In genomic region chr15:96936705-96937346, GRCm38 (mm10) we compare ENCODE assay signal across 8 mouse cellular contexts.
A peak's percentile ranks its signal among the peaks of the same experiment; 100 is the strongest.
DNase-seq lines count a peak whose midpoint lies in the region; ATAC-seq and TF ChIP-seq lines count a peak whose summit lies in the region.

No protein-coding gene starts in this region.

- in situ Hi-C loops in ES-E14 (cut with MboI; ENCODE audit: low sequenced_read_pairs in 2 of 2, unreplicated experiment in 2 of 2) = loop anchor here (25.0 kb wide), 2 partner anchors 400 to 425 kb away; no protein-coding TSS in a partner anchor

- intact Hi-C loops in heart, postnatal 25 days (cut with DNase I) = loop anchor here (5.0 kb wide), 2 partner anchors 270 to 395 kb away; no protein-coding TSS in a partner anchor

- ATAC-seq in forebrain, embryonic 15.5 days (replicated peaks) = peak; percentile 95
- ATAC-seq in liver, postnatal 0 days = peak; percentile 92
- peak; percentile 78; the same call in 1 of the 2 replicates for ATAC-seq in neural tube, embryonic 15.5 days (ENCODE audit: low FRiP score)

- H3K36me3 ChIP-seq in ES-E14 (ENCODE audit: control insufficient read depth, insufficient read depth, low read length, poor library complexity, severe bottlenecking) = no peaks in the 10 kb centered on the region
- no peaks in the 10 kb centered on the region for H3K36me3 ChIP-seq in forebrain, embryonic 15.5 days
- no peaks in the 10 kb centered on the region for H3K36me3 ChIP-seq in liver, postnatal 0 days (replicated peaks; ENCODE audit: insufficient read depth, low read length)
- H3K36me3 ChIP-seq in neural tube, embryonic 15.5 days = no peaks in the 10 kb centered on the region

- no peak overlapping the region for H3K4me3 ChIP-seq in ES-E14 (ENCODE audit: insufficient read depth in 1 of 2, low read depth in 1 of 2, low read length in 2 of 2, poor library complexity in 1 of 2, severe bottlenecking in 1 of 2)
- peak overlapping the region; percentile 30 for H3K4me3 ChIP-seq in forebrain, embryonic 15.5 days
- H3K4me3 ChIP-seq in liver, postnatal 0 days (ENCODE audit: low read depth, low read length) = no peak overlapping the region
- peak overlapping the region; percentile 22; the same call in 1 of the 2 replicates for H3K4me3 ChIP-seq in neural tube, embryonic 15.5 days (replicated peaks)

- H3K4me1 ChIP-seq in ES-E14 (ENCODE audit: control insufficient read depth in 2 of 2, insufficient read depth in 2 of 2, low read length in 2 of 2, poor library complexity in 1 of 2) = no peaks in the 10 kb centered on the region
- H3K4me1 ChIP-seq in forebrain, embryonic 15.5 days = peaks cover 4% of the 10 kb centered on the region
- no peaks in the 10 kb centered on the region for H3K4me1 ChIP-seq in liver, postnatal 0 days (ENCODE audit: insufficient read depth)
- H3K4me1 ChIP-seq in neural tube, embryonic 15.5 days = 0 out of 2 replicates have a peak, but pooled peaks cover 7% of the 10 kb centered on the region

- no peak for TF ChIP-seq EP300 in liver, postnatal 0 days (IDR thresholded peaks at IDR 0.05; ENCODE audit: low read depth)

- no peak overlapping the region for H3K27ac ChIP-seq in ES-E14 (ENCODE audit: insufficient read depth, low read depth, low read length, poor library complexity, severe bottlenecking)
- no peak overlapping the region for H3K27ac ChIP-seq in forebrain, embryonic 15.5 days (replicated peaks)
- H3K27ac ChIP-seq in liver, postnatal 0 days (ENCODE audit: low read depth) = no peak overlapping the region
- H3K27ac ChIP-seq in neural tube, embryonic 15.5 days (replicated peaks) = no peak overlapping the region

- peak overlapping the region; percentile 49 for H3K4me2 ChIP-seq in forebrain, embryonic 15.5 days (replicated peaks)
- peak overlapping the region; percentile 54 for H3K4me2 ChIP-seq in liver, postnatal 0 days (ENCODE audit: low read depth, low read length)
- peak overlapping the region; percentile 55 for H3K4me2 ChIP-seq in neural tube, embryonic 15.5 days

- no peaks in the 10 kb centered on the region for H3K9me3 ChIP-seq in ES-E14 (ENCODE audit: control insufficient read depth, insufficient read depth, low read depth, low read length)
- no peaks in the 10 kb centered on the region for H3K9me3 ChIP-seq in forebrain, embryonic 15.5 days
- H3K9me3 ChIP-seq in liver, postnatal 0 days (ENCODE audit: low read length) = no peaks in the 10 kb centered on the region
- no peaks in the 10 kb centered on the region for H3K9me3 ChIP-seq in neural tube, embryonic 15.5 days (replicated peaks)

- peak; percentile 89 for DNase-seq in ES-E14 (ENCODE audit: low read depth, low spot score)
- peak; percentile 69 for DNase-seq in cerebellum, adult 11 months
- peak; percentile 69 for DNase-seq in heart, postnatal 25 days (ENCODE audit: low spot score)
- DNase-seq in layer of hippocampus, adult 11-12 months (ENCODE audit: low spot score) = peak; percentile 94
- DNase-seq in liver, postnatal 0 days = peak; percentile 84
- peak; percentile 88 for DNase-seq in testis, postnatal 10 days (ENCODE audit: low spot score)

- TF ChIP-seq CTCF in liver, postnatal 0 days (IDR thresholded peaks at IDR 0.05; ENCODE audit: low read depth) = peak; percentile 100

- 7% methylated on average over 18 of the region's 18 CpGs for WGBS in forebrain, embryonic 15.5 days
- 5% methylated on average over 18 of the region's 18 CpGs for WGBS in liver, postnatal 0 days (ENCODE audit: insufficient replicate concordance)
- WGBS in neural tube, embryonic 15.5 days = 5% methylated on average over 18 of the region's 18 CpGs

- no peaks in the 10 kb centered on the region for H3K27me3 ChIP-seq in forebrain, embryonic 15.5 days
- H3K27me3 ChIP-seq in liver, postnatal 0 days (ENCODE audit: insufficient read depth, low read length) = no peaks in the 10 kb centered on the region
- H3K27me3 ChIP-seq in neural tube, embryonic 15.5 days (replicated peaks) = no peaks in the 10 kb centered on the region

- no peak overlapping the region for H3K9ac ChIP-seq in ES-E14 (ENCODE audit: insufficient read depth, low read depth, low read length, poor library complexity, severe bottlenecking)
- H3K9ac ChIP-seq in forebrain, embryonic 15.5 days (replicated peaks) = peak overlapping the region; percentile 47
- no peak overlapping the region for H3K9ac ChIP-seq in liver, postnatal 0 days (replicated peaks)
- H3K9ac ChIP-seq in neural tube, embryonic 15.5 days (replicated peaks) = peak overlapping the region; percentile 37; the same call in 1 of the 2 replicates

TF ChIP-seq in ES-E14, 5 proteins besides CTCF, POLR2A, EP300 and RAD21:
- TF ChIP-seq ZNF384 (IDR thresholded peaks at IDR 0.05; ENCODE audit: low read depth, low read length) (0 out of 2 replicates have a peak, but pooled peaks have one; percentile 20), CHD2 (IDR thresholded peaks at IDR 0.05; ENCODE audit: low read depth, low read length) (no peak), ZC3H11A (IDR thresholded peaks at IDR 0.05; ENCODE audit: borderline replicate concordance, low read depth, low read length) (peak; percentile 73; the same call in 1 of the 2 replicates), MAFK (IDR thresholded peaks at IDR 0.05; ENCODE audit: insufficient read depth, low read depth, low read length) (no peak)

Comparison
In these comparisons a context has a peak if more than half of its experiments do, and no peak if none do; other contexts are left out.
1. H3K4me3 ChIP-seq: peak in forebrain, embryonic 15.5 days (single experiment) and neural tube, embryonic 15.5 days (single experiment); none in ES-E14 (0 of 2) and liver, postnatal 0 days (single experiment).
2. H3K9ac ChIP-seq: peak in forebrain, embryonic 15.5 days (single experiment) and neural tube, embryonic 15.5 days (single experiment); none in ES-E14 (single experiment) and liver, postnatal 0 days (single experiment).
3. Peak in every context shown above with its lines, with median percentiles within 50 percentile points of each other: DNase-seq, ATAC-seq and H3K4me2 ChIP-seq.